Mouse (Mus musculus) retina, postnatal 7 days (tissue): ENCODE measurements around the gene Tspan5.

ENCODE experiments used
- DNase-seq: peaks from one replicate; pipeline ENCODE4 v3.0.0-alpha.2; 2012; ENCODE audit warnings: low read depth, low spot score

Tspan5 gene

DNA sequence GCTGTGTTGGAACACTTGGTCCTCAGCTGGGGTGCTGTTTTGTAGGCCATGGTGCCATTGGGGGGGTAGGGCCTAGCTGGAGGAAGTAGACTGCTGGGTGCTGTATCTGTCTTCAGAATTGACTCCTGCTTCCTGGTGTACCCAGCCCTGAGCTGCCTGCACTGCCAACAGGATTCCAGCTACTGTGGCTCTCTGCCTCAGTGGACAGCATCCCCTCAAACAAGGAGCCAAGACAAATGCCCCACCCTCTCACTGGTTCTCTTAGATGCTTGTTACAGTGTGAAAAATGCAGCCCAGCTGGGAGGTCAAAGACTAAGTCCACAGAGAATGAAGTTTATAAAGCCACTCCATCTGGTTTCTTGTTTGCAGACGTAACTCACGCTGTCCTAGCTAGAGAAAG, 101.2 kb downstream of the Tspan5 start:
- no peak for DNase-seq

- no peak for DNase-seq
Measured at GRCm38 (mm10) chr3:138843641-138844040, 101.6 kb downstream of the Tspan5 start.

GRCm38 (mm10) chr3:138845820-138846219, 103.8 kb downstream of the Tspan5 start:
- no peak for DNase-seq

- DNase-seq: no peak
Measured at GRCm38 (mm10) chr3:138847809-138848208, 105.8 kb downstream of the Tspan5 start.

- DNase-seq: no peak
Measured at GRCm38 (mm10) chr3:138849755-138850301, 107.8 kb downstream of the Tspan5 start.

- no peak for DNase-seq
Measured at GRCm38 (mm10) chr3:138851876-138852275, 109.9 kb downstream of the Tspan5 start.

DNA sequence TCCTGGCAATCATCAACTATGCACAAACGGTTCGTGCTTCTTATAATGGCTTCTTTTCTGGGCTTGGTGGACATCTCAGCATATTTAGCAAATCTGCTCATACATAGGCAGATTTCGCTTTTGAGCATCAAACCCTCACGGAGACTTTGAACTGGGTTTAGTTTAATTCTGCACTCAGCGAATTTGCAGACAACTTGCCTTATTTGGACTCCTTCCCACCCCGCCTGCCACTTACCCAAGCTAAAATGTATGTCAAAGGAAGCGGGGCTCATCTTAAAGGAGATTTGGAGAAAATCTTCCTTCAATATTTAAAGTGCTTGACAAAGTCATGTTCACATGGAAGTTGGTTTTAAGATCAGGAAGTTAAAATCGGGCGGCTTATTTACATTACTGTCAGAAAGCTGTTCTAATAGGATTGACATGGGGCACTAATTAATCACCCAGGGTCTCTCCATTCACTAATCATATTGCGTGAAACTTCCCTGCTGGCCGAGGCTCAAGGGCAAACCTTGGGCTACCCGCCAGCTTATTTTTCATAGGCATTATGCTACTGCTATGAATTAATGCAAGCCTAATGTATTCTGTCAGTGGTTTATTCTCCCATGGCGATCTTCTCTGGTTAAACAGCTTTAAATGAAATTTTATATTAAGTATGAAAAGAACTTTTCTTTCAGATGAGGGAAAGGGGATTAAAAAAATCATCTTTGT, 111.1 kb downstream of the Tspan5 start:
- DNase-seq: no peak

GRCm38 (mm10) chr3:138853996-138854836, 112.2 kb downstream of the Tspan5 start:
- no peak for DNase-seq

GRCm38 (mm10) chr3:138855387-138855786, 113.4 kb downstream of the Tspan5 start:
- DNase-seq: no peak

GRCm38 (mm10) chr3:138856946-138857345, 115.0 kb downstream of the Tspan5 start:
- no peak for DNase-seq

DNA sequence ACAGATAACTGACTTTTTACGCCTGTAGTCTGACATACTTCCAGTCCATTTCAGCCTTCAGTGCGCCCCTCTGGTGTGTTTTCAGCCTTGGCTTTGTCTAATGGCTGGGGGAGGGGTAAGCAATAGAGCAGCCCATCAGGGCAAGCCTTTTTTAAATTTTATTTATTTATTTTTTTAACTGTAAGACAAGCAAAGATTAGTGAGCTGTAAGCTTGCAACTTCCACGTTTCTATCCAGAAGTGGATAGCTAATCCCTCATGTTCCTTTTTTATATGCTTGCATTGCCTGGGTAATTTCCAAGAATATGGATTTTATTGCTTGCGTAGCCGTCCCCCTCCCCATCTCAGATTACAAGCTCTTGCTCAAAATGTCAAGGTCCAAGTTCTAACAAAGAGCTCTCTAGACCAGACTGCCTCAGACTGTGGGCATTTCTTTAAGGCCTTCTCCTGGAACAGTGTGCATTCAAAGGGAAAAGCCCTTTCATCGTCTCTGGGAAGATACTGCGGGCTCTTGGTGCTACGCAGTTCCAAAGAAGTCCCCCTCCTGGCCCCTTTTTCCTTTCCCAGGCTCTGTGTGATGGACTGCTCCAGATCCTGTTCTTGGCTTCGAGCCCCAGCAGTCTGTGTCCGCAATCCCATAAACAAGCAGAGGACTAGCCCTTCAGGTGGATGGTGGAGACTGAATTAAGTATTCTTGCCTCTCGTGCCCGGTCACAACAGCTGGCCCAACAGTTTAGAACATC, 116.0 kb downstream of the Tspan5 start:
- DNase-seq: no peak

DNA sequence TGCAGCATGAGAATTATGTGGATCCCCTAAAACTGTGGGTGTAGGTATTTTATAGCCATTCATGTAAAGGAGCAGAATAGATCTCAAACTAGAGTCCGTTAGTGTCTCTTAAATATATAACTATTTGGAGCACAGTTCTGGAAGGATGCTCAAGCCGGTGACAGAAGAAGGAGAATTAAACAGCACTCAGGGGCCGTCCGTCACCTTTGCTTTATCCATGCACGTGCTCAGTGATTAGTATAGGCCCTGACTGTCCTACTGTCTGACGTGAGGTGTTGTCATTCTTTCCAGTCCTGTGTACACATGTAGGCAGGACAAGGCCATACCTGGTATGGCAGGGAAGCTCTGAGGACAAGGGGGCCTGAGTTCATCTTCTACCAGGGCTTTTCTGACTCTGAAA, 116.7 kb downstream of the Tspan5 start:
- DNase-seq: no peak

DNA sequence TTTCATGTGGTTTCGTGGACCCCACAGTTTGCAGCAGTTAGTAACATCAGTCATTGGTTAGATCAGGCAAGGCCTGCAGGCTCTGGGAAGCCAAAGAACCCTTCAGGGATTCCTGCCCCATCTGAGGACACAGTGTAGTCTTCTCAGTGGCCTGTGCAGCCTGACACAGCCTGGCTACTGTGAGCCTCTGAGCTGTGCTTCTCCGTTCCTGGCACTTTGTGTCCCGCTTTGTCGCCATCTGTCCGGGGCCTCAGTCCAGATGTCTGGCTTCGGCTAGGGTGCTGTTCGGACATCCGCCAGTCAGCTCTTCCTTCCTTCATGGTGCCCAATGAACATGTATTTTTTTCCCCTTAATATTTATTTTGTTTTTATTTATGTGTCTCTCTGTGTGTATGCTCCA, 117.2 kb downstream of the Tspan5 start:
- DNase-seq: no peak

GRCm38 (mm10) chr3:138859666-138860065, 117.7 kb downstream of the Tspan5 start:
- DNase-seq: no peak

- DNase-seq: no peak
Measured at GRCm38 (mm10) chr3:138860257-138860760, 118.3 kb downstream of the Tspan5 start.

GRCm38 (mm10) chr3:138861032-138861431, 119.0 kb downstream of the Tspan5 start:
- no peak for DNase-seq

GRCm38 (mm10) chr3:138861589-138861988, 119.6 kb downstream of the Tspan5 start:
- DNase-seq: no peak

GRCm38 (mm10) chr3:138864166-138864648, 122.2 kb downstream of the Tspan5 start:
- no peak for DNase-seq

GRCm38 (mm10) chr3:138865271-138865670, 123.3 kb downstream of the Tspan5 start:
- DNase-seq: no peak

GRCm38 (mm10) chr3:138867149-138867848, 125.3 kb downstream of the Tspan5 start:
- no peak for DNase-seq

DNA sequence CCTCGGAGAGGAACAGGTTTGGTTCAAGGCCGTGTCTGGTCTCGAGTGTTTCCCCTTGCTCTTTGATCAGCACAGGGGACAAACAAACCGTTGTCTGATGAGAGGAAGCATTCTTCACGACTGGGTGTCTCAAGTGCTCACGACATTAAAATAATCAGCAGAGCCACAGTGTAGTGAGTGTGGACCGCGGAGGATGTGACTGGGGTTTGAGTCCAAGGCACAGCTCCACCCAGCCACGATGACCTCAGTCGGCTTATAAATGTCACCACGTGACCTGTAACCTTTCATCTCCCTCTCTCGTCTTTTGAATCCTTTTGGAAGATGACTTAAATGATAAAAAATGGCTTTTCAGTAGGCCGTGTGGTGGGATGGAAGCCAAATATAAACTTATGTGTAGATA, 126.4 kb downstream of the Tspan5 start:
- no peak for DNase-seq
